Mouse (Mus musculus) MEL (cell line): Measurements from ENCODE around the gene Kdelc1. TPM values are rescaled to one million over a fixed set of nuclear protein-coding genes. Genes with fewer than 3 reads are reported as not detected.
A peak's percentile ranks its signal among the peaks of the same experiment; 100 is the strongest.

ENCODE experiments used
- DNase-seq: peaks from one replicate; pipeline ENCODE4 v3.0.0; 2011; ENCODE audit warnings: low read depth, low spot score
- H3K27ac ChIP-seq: 2 replicates; pipeline ENCODE4 v1.5.1; 2012; ENCODE audit warnings: low read depth, mild to moderate bottlenecking, control low read depth, low read length, moderate library complexity; ENCODE audit not compliant: control insufficient read depth
- H3K27me3 ChIP-seq, 2 experiments: fragments of 150-350 bp in 1 of 2; sonication (generic) in 1 of 2; 2 replicates each; pipeline ENCODE4 v1.6.1; 2012; ENCODE audit warnings: low read length in 2 of 2, mild to moderate bottlenecking in 2 of 2, improper control_type of control experiment in 1 of 2, moderate library complexity in 1 of 2; ENCODE audit not compliant: insufficient read depth in 2 of 2, control insufficient read depth in 1 of 2
- H3K36me3 ChIP-seq, 2 experiments: 2 replicates each; pipeline ENCODE4 v1.6.1; 2012 to 2014; ENCODE audit warnings: low read length in 2 of 2, improper control_type of control experiment in 1 of 2, inconsistent platforms in 1 of 2, mild to moderate bottlenecking in 1 of 2; ENCODE audit not compliant: insufficient read depth in 2 of 2, control insufficient read depth in 1 of 2
- H3K4me1 ChIP-seq, 2 experiments: fragments of 150-350 bp in 1 of 2; sonication (generic) in 1 of 2; 2 replicates each; pipeline ENCODE4 v1.6.1; 2012; ENCODE audit warnings: low read length in 2 of 2, improper control_type of control experiment in 1 of 2, mild to moderate bottlenecking in 1 of 2; ENCODE audit not compliant: insufficient read depth in 2 of 2, control insufficient read depth in 1 of 2
- H3K4me3 ChIP-seq, 2 experiments: fragments of 150-350 bp in 1 of 2; sonication (generic) in 1 of 2; 2 replicates each; pipeline ENCODE4 v1.5.1; 2012; ENCODE audit warnings: low read depth in 2 of 2, low read length in 2 of 2, mild to moderate bottlenecking in 2 of 2, moderate library complexity in 2 of 2, control low read depth in 1 of 2, improper control_type of control experiment in 1 of 2; ENCODE audit not compliant: control insufficient read depth in 1 of 2, insufficient read depth in 1 of 2
- H3K79me2 ChIP-seq: 2 replicates; pipeline ENCODE4 v1.6.1; 2012; ENCODE audit warnings: mild to moderate bottlenecking, low read length, moderate library complexity; ENCODE audit not compliant: control insufficient read depth, poor library complexity, insufficient read depth
- H3K9ac ChIP-seq: 2 replicates; pipeline ENCODE4 v1.6.1; 2012; ENCODE audit warnings: low read depth, mild to moderate bottlenecking, control low read depth, low read length, moderate library complexity; ENCODE audit not compliant: control insufficient read depth, poor library complexity, severe bottlenecking
- H3K9me3 ChIP-seq: fragments of 150-350 bp; sonication (generic); replicated peaks from 2 replicates; pipeline ENCODE4 v1.6.1; 2012; ENCODE audit warnings: mild to moderate bottlenecking, low read length, improper control_type of control experiment, moderate library complexity; ENCODE audit not compliant: insufficient read depth
- CTCF ChIP-seq, 3 experiments: IDR thresholded peaks in 2 of 3; conservative IDR thresholded peaks in 1 of 3; 2 replicates each; pipeline ENCODE4 v1.5.1; 2011 to 2012; ENCODE audit warnings: low read length in 3 of 3, low read depth in 2 of 3, mild to moderate bottlenecking in 2 of 3, improper control_type of control experiment in 1 of 3, inconsistent platforms in 1 of 3, mixed read lengths in 1 of 3, moderate library complexity in 1 of 3; ENCODE audit not compliant: control insufficient read depth in 1 of 3, insufficient read depth in 1 of 3, poor library complexity in 1 of 3, severe bottlenecking in 1 of 3
- E2F4 ChIP-seq: IDR thresholded peaks from 2 replicates; pipeline ENCODE4 v1.6.1; 2011; ENCODE audit warnings: low read depth, low read length, improper control_type of control experiment, borderline replicate concordance
- ELF1 ChIP-seq: IDR thresholded peaks from 2 replicates; pipeline ENCODE4 v1.6.1; 2014; ENCODE audit warnings: low read depth, mild to moderate bottlenecking, inconsistent platforms, low read length, improper control_type of control experiment, moderate library complexity
- ETS1 ChIP-seq: IDR thresholded peaks from 2 replicates; pipeline ENCODE4 v1.6.1; 2012; ENCODE audit warnings: low read depth, mild to moderate bottlenecking, inconsistent platforms, low read length, improper control_type of control experiment, moderate library complexity
- GABPA ChIP-seq: IDR thresholded peaks from 2 replicates; pipeline ENCODE4 v1.6.1; 2012; ENCODE audit warnings: low read depth, mild to moderate bottlenecking, inconsistent platforms, low read length, improper control_type of control experiment, moderate library complexity
- POLR2A ChIP-seq, 2 experiments: IDR thresholded peaks; 2 replicates each; pipeline ENCODE4 v1.6.1; 2011 to 2012; ENCODE audit warnings: low read length in 2 of 2, mild to moderate bottlenecking in 2 of 2, control low read depth in 1 of 2, improper control_type of control experiment in 1 of 2, low read depth in 1 of 2, moderate library complexity in 1 of 2; ENCODE audit not compliant: control insufficient read depth in 1 of 2, insufficient read depth in 1 of 2, poor library complexity in 1 of 2
- SMC3 ChIP-seq: IDR thresholded peaks from 2 replicates; pipeline ENCODE4 v1.6.1; 2011; ENCODE audit warnings: low read depth, low read length, improper control_type of control experiment
- ZKSCAN1 ChIP-seq: IDR thresholded peaks from 2 replicates; pipeline ENCODE4 v1.6.1; 2012; ENCODE audit warnings: low read depth, mild to moderate bottlenecking, inconsistent platforms, low read length, improper control_type of control experiment, moderate library complexity
- ZNF384 ChIP-seq: IDR thresholded peaks from 2 replicates; pipeline ENCODE4 v1.6.1; 2012; ENCODE audit warnings: low read depth, mild to moderate bottlenecking, inconsistent platforms, low read length, improper control_type of control experiment
- polyA plus RNA-seq, 2 experiments: library from polyadenylated mRNA; stranded (reverse) in 1 of 2; unstranded in 1 of 2; fragments of >175 nt in 1 of 2; fragments of >200 nt in 1 of 2; gene quantifications; 2 replicates each; pipeline versions ENCODE4 v1.2.1 to v1.2.4; 2012; ENCODE audit warnings: low replicate concordance in 2 of 2, low read depth in 1 of 2; ENCODE audit not compliant: insufficient read length in 2 of 2, insufficient read depth in 1 of 2, missing spikeins in 1 of 2
- total RNA-seq: library from RNA; depleted of rRNA; stranded (reverse); fragments of 300-350 nt; gene quantifications from 2 replicates; pipeline ENCODE4 v1.2.3, GENCODE M21; 2012

The Kdelc1 gene
- total and polyA plus RNA-seq, 3 experiments = 17.6 to 28.7 TPM; not detected in 1

GRCm38 (mm10) chr1:44118239-44119054, at the start of gene Kdelc1, which contains the start of gene Bivm (continued):
- TF ChIP-seq ETS1 (no peak), POLR2A (IDR thresholded peaks at IDR 0.05; ENCODE audit: control insufficient read depth in 1 of 2, insufficient read depth in 1 of 2, low read depth in 1 of 2, low read length in 2 of 2, poor library complexity in 1 of 2) (peak; percentile 69 to 80), GABPA (no peak), SMC3 (no peak)

GRCm38 (mm10) chr1:44167859-44168383, 49.3 kb upstream of the Kdelc1 start:
- H3K79me2 ChIP-seq = no peaks in the 10 kb centered on the region
- H3K9ac ChIP-seq = no peak overlapping the region
- peaks cover 0 to 2% of the 10 kb centered on the region in 2 experiments; a peak in 2 of 4 replicates for H3K36me3 ChIP-seq
- no peak overlapping the region for H3K27ac ChIP-seq
- H3K4me1 ChIP-seq = no peaks in the 10 kb centered on the region
- no peaks in the 10 kb centered on the region for H3K9me3 ChIP-seq
- no peak overlapping the region for H3K4me3 ChIP-seq
- no peaks in the 10 kb centered on the region for H3K27me3 ChIP-seq
- TF ChIP-seq CTCF (IDR thresholded peaks at IDR 0.05 in 2 of 3, conservative IDR thresholded peaks at IDR 0.05 in 1 of 3; ENCODE audit: control insufficient read depth in 1 of 3, insufficient read depth in 1 of 3, low read depth in 2 of 3, low read length in 3 of 3, poor library complexity in 1 of 3, severe bottlenecking in 1 of 3) (peak; percentile 9 to 27 (median 21); a peak in 2 of 6 replicates), ELF1 (no peak), ZNF384 (peak; percentile 47; the same call in 1 of the 2 replicates)
- peak; percentile 38 for DNase-seq

- H3K9me3 ChIP-seq = no peaks in the 10 kb centered on the region
- peaks cover 0 to 5% of the 10 kb centered on the region in 2 experiments; a peak in 2 of 4 replicates for H3K36me3 ChIP-seq
- H3K4me3 ChIP-seq = no peak overlapping the region
- no peak overlapping the region for H3K9ac ChIP-seq
- no peaks in the 10 kb centered on the region for H3K79me2 ChIP-seq
- no peaks in the 10 kb centered on the region for H3K27me3 ChIP-seq
- no peak for TF ChIP-seq E2F4
- TF ChIP-seq POLR2A (IDR thresholded peaks at IDR 0.05; ENCODE audit: control insufficient read depth in 1 of 2, insufficient read depth in 1 of 2, low read depth in 1 of 2, low read length in 2 of 2, poor library complexity in 1 of 2) = no peak
- H3K27ac ChIP-seq = no peak overlapping the region
- no peaks in the 10 kb centered on the region for H3K4me1 ChIP-seq
- DNase-seq = no peak
Measured at GRCm38 (mm10) chr1:44162389-44162788, 43.8 kb upstream of the Kdelc1 start.

- Histone ChIP-seq H3K4me1 (no peaks in the 10 kb centered on the region), H3K36me3 (peaks cover 0 to 5% of the 10 kb centered on the region in 2 experiments; a peak in 2 of 4 replicates), H3K27me3 (no peaks in the 10 kb centered on the region), H3K27ac (no peak overlapping the region), H3K79me2 (no peaks in the 10 kb centered on the region)
- DNase-seq = no peak
- no peak for TF ChIP-seq ZNF384
- TF ChIP-seq ZKSCAN1 = no peak
- TF ChIP-seq, all 39 proteins: peak for 0
- H3K4me3 ChIP-seq = no peak overlapping the region
- H3K9ac ChIP-seq = no peak overlapping the region
- H3K9me3 ChIP-seq = no peaks in the 10 kb centered on the region
Measured at GRCm38 (mm10) chr1:44161818-44162217, 43.2 kb upstream of the Kdelc1 start.
